Mouse (Mus musculus): ENCODE measurements around the gene March9.
A peak's percentile ranks its signal among the peaks of the same experiment; 100 is the strongest.

March9 gene

GRCm38 (mm10) chr10:127037641-127038040 is 22.3 kb downstream of the March9 start:
- no peak for DNase-seq (ENCODE audit: low read depth, low spot score)

GRCm38 (mm10) chr10:127036273-127036672 is 23.7 kb downstream of the March9 start:
- no peak for DNase-seq (ENCODE audit: low read depth, low spot score)

- no peak for DNase-seq (ENCODE audit: low read depth, low spot score)
Observed at GRCm38 (mm10) chr10:127033301-127033741, 26.7 kb downstream of the March9 start.

- peak; percentile 84 for DNase-seq (ENCODE audit: low read depth, low spot score)
Observed at GRCm38 (mm10) chr10:127030336-127031296, 29.4 kb downstream of the March9 start, which contains the start of gene Tsfm. Gene Tsfm, minus strand, starts transcription at chr10:127030840.

GRCm38 (mm10) chr10:127018422-127018821 is 41.6 kb downstream of the March9 start:
- no peak for DNase-seq (ENCODE audit: low read depth, low spot score)

- no peak for DNase-seq (ENCODE audit: low read depth, low spot score)
Observed at GRCm38 (mm10) chr10:127017071-127017470, 42.9 kb downstream of the March9 start.

GRCm38 (mm10) chr10:127016488-127016887 is 43.5 kb downstream of the March9 start:
- DNase-seq (ENCODE audit: low read depth, low spot score), result no peak

All from skeletal muscle tissue, adult 2 months (tissue).